Mouse (Mus musculus) liver, embryonic 16.5 days (tissue): Measurements from ENCODE around the gene Alg9. TPM values are rescaled to one million over a fixed set of nuclear protein-coding genes. Genes with fewer than 3 reads are reported as not detected.
"Not testable (repeated sequence)": the region's sequence is repeated elsewhere in the genome, so short reads cannot be mapped to it uniquely, and the experiment has no call there.

Experiments used
- ATAC-seq: fragments of 200-750 bp; cut with Nextera tagmentation; 2 replicates; pipeline ENCODE4 v1.8.0; 2017; ENCODE audit warnings: low read depth, mild to moderate bottlenecking, moderate number of reproducible peaks, moderate library complexity
- H3K27ac ChIP-seq: fragments of 300-500 bp; sonication (generic); 2 replicates; pipeline ENCODE4 v1.5.1; 2014; ENCODE audit warnings: mild to moderate bottlenecking, low read length
- H3K27me3 ChIP-seq: fragments of 300-500 bp; sonication (generic); 2 replicates; pipeline ENCODE4 v1.6.1; 2014; ENCODE audit warnings: low read depth, low read length, mixed read lengths; ENCODE audit not compliant: control insufficient read depth, insufficient read depth
- H3K36me3 ChIP-seq: fragments of 300-500 bp; sonication (generic); 2 replicates; pipeline ENCODE4 v1.6.1; 2014; ENCODE audit warnings: mild to moderate bottlenecking; ENCODE audit not compliant: control insufficient read depth, insufficient read depth
- H3K4me1 ChIP-seq: fragments of 300-500 bp; sonication (generic); 2 replicates; pipeline ENCODE4 v1.6.1; 2014; ENCODE audit warnings: low read depth, low read length, mixed read lengths; ENCODE audit not compliant: control insufficient read depth
- H3K4me2 ChIP-seq: fragments of 300-500 bp; sonication (generic); 2 replicates; pipeline ENCODE4 v1.6.1; 2014; ENCODE audit warnings: low read depth, low read length, mixed read lengths
- H3K4me3 ChIP-seq: fragments of 300-500 bp; sonication (generic); 2 replicates; pipeline ENCODE4 v1.5.1; 2014; ENCODE audit warnings: low read depth, mild to moderate bottlenecking, low read length
- H3K9ac ChIP-seq: fragments of 300-500 bp; sonication (generic); 2 replicates; pipeline ENCODE4 v1.6.1; 2014; ENCODE audit warnings: low read depth, low read length
- H3K9me3 ChIP-seq: fragments of 300-500 bp; sonication (generic); replicated peaks from 2 replicates; pipeline ENCODE4 v1.6.1; 2016; ENCODE audit warnings: low read length; ENCODE audit not compliant: control insufficient read depth
- WGBS: fragments of 180-500 bp; shearing (Covaris S2); extraction: QIAGEN DNeasy Blood & Tissue Kit; methylation state at CpG from one replicate; pipeline ENCODE4 v1.1.7; 2014; ENCODE audit not compliant: insufficient replicate concordance; 5-methylcytosine and 5-hydroxymethylcytosine counted together
- polyA plus RNA-seq: library from polyadenylated mRNA; unstranded; fragments of >200 nt; fragmentation: Nextera tagmentation; extraction: Ambion mirVana; gene quantifications from 2 replicates; pipeline ENCODE4 v1.2.1, GENCODE M21; 2015

Gene Alg9
- polyA plus RNA-seq, 1 experiment from 2014 or later, result 13.2 TPM

DNA sequence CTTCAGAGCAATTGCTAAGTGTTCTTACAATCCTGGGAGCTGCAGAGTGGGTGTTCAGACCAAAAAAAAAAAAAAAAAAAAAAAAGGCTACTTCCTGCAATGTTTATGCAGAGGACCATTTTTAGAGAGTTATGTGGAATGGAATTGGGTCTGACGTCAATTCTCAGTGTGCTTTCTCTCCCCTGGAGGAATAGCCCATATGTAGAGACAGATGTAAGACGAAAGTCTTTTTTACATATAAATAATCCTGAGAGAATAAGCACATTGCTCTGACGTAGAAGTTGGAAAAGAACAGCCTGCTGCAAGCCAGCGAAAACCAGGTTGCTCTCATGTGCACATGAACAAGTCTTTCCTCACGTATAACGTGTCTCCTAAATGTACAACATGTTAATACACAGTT lies 44.9 kb downstream of the Alg9 start:
- Histone ChIP-seq H3K9ac (no peak overlapping the region), H3K27me3 (no peaks in the 10 kb centered on the region), H3K9me3 (no peaks in the 10 kb centered on the region), H3K27ac (no peak overlapping the region), H3K4me1 (peaks cover 40% of the 10 kb centered on the region), H3K36me3 (peaks cover 8% of the 10 kb centered on the region), H3K4me3 (no peak overlapping the region), H3K4me2 (no peak overlapping the region)
- 84% methylated on average over 6 of the region's 6 CpGs for WGBS
- ATAC-seq, result no peak

DNA sequence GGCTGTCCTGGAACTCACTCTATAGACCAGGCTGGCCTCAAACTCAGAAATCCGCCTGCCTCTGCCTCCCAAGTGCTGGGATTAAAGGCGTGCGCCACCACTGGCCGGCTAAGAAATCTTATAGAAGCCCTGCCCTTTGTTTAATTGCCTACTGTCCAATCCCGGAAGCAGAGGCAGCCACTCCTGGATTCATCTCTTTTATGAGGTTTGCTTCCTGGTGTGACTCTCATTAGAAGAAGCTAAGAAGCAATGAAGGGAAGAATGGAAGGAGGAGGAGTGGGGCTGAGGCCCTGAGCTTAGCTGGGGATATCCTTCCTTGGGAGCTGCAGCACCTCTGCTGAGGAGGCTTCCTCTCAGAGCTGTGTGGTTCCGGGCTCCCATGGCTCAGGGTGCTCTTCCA lies 46.8 kb downstream of the Alg9 start:
- Histone ChIP-seq H3K9me3 (no peaks in the 10 kb centered on the region), H3K4me1 (peaks cover 41% of the 10 kb centered on the region), H3K4me3 (no peak overlapping the region), H3K36me3 (peaks cover 5% of the 10 kb centered on the region; the same call in 1 of the 2 replicates), H3K27me3 (no peaks in the 10 kb centered on the region), H3K4me2 (no peak overlapping the region), H3K9ac (0 out of 2 replicates have a peak overlapping the region, but pooled peaks have one; percentile 18), H3K27ac (peak overlapping the region; percentile 49; the same call in 1 of the 2 replicates)
- no peak for ATAC-seq
- 91% methylated on average over 6 of the region's 6 CpGs for WGBS

DNA sequence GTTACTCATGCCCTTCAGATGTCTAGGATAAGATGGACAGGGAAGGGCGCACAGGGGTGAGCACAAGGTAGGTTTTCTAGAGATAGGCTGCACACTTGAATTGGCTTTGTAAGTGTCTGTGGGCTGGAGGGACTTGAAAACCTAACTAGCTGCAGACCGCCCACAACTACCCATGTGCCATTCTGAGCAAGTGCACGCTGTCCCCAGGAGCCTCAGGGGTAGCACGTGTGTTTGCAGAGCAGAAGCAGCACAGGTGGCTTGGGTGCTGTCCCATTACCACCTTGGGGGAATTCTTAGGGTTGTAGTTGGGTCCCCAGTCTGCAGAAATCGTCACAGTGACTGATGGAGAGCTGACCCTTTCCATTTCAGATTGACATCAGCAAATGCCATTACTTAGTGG lies 47.4 kb downstream of the Alg9 start:
- Histone ChIP-seq H3K4me2 (no peak overlapping the region), H3K9ac (no peak overlapping the region), H3K27me3 (no peaks in the 10 kb centered on the region), H3K36me3 (peaks cover 3% of the 10 kb centered on the region; the same call in 1 of the 2 replicates), H3K4me3 (no peak overlapping the region), H3K4me1 (peaks cover 36% of the 10 kb centered on the region), H3K9me3 (no peaks in the 10 kb centered on the region), H3K27ac (peak overlapping the region; percentile 49; the same call in 1 of the 2 replicates)
- WGBS, result 90% methylated on average over 5 of the region's 5 CpGs
- ATAC-seq, result no peak

DNA sequence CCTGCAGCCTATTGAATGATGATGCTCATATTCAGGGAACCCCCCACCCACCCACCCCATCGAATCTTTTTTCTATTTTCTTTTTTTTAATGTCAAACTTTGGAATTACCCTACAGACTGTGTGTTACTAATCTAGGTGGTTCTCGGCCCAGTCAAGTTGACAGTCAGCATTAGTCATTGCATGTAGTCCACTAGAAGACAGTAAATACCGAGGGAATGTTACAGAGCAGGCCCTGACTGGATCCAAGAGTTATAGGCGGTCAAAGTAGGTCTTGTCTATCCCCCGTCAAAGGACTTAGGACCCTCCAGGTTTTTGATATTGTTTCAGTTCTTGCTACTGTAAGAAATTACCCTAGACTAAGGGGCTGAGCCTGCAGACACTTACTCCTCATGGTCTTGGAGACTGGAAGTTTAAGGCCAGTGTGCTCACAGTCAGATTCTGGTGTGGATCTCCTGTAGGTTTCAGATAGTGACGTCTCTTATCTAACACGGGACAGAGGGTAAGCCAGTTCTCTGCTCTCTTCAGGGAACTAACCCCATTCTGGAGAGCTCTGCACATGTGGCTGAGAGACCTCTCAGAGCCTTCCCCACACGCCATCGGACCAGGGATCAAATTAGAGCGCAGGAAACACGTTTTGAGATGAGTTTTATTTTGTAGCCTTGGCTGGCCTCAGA lies 49.1 kb downstream of the Alg9 start:
- Histone ChIP-seq H3K36me3 (peaks cover 3% of the 10 kb centered on the region; the same call in 1 of the 2 replicates), H3K4me2 (peak overlapping the region; percentile 68), H3K9me3 (no peaks in the 10 kb centered on the region), H3K9ac (peak overlapping the region; percentile 59), H3K4me1 (peaks cover 32% of the 10 kb centered on the region), H3K27me3 (no peaks in the 10 kb centered on the region), H3K27ac (peak overlapping the region; percentile 96), H3K4me3 (peak overlapping the region; percentile 32)
- peak; percentile 99 for ATAC-seq
- WGBS, result 31% methylated on average over 11 of the region's 11 CpGs

DNA sequence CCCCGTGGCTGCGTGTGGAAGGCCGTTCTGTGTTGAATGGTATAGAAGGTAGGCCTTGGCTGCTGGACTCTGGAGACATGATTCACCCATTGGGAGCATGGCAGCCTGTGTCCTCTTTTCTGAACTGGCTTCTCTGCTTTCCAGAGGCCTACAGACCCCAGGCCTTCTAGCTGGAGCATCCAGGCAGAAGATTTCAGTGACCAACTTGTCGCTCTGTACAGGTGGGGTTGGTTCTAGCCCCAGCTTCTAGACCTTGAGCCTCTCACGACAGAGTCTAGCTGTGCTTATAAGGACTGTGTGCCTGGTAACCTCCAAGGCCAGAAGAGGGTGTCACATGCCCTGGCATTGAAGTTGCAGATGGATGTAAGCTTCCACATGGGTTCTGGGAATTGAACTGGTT lies 56.7 kb downstream of the Alg9 start:
- Histone ChIP-seq H3K4me1 (peaks cover 25% of the 10 kb centered on the region), H3K27ac (peak overlapping the region; percentile 38; the same call in 1 of the 2 replicates), H3K4me3 (no peak overlapping the region), H3K9ac (no peak overlapping the region), H3K9me3 (no peaks in the 10 kb centered on the region), H3K27me3 (no peaks in the 10 kb centered on the region), H3K4me2 (no peak overlapping the region), H3K36me3 (no peaks in the 10 kb centered on the region)
- ATAC-seq, result no peak
- WGBS, result 85% methylated on average over 5 of the region's 5 CpGs

DNA sequence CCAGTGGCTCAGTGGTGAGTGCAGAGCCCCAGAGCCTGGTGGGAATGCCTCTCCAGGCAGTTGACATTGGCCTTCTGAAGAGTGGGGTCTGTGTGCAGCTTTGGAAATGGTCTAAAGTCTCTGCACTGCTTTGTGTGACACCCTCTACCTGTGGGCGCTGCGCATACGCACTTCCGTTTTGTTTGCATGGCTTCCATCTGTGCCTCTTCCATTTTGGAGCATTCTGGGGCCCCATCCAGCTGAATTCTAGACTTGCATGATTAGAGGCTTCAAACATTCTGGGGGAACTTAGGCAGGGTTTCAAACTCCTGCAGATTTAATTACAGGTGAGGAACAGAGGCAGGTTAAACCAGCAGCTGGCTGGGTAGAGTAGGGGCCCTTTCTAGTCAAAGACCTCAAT lies 57.3 kb downstream of the Alg9 start:
- no peaks in the 10 kb centered on the region for H3K27me3 ChIP-seq
- H3K9ac ChIP-seq, result 0 out of 2 replicates have a peak overlapping the region, but pooled peaks have one; percentile 12
- H3K9me3 ChIP-seq, result no peaks in the 10 kb centered on the region
- no peak overlapping the region for H3K4me3 ChIP-seq
- H3K4me2 ChIP-seq, result no peak overlapping the region
- peak overlapping the region; percentile 10; the same call in 1 of the 2 replicates for H3K27ac ChIP-seq
- 98% methylated on average over 4 of the region's 4 CpGs for WGBS
- H3K36me3 ChIP-seq, result no peaks in the 10 kb centered on the region
- no peak for ATAC-seq
- H3K4me1 ChIP-seq, result peaks cover 24% of the 10 kb centered on the region

DNA sequence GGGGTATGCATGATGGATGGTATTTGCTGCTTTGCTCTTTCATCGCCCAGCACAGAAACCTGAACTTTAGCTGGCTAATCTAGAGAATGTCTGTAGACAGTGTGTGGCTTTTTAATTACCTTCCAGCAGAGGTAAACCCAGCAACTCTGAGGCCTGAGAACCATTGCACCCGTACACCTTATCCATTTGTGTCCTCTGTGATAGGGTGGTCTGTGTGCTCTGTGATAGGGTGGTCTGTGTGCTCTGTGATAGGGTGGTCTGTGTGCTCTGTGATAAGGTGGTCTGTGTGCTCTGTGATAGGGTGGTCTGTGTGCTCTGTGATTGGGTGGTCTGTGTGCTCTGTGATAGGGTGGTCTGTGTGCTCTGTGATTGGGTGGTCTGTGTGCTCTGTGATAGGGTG lies 57.8 kb downstream of the Alg9 start:
- 46% methylated on average over 2 of the region's 2 CpGs for WGBS
- not testable (repeated sequence) for H3K27me3 ChIP-seq, H3K9me3 ChIP-seq, H3K4me3 ChIP-seq, H3K4me2 ChIP-seq, H3K36me3 ChIP-seq
- H3K4me1 ChIP-seq, result peaks cover 24% of the 10 kb centered on the region
- peak overlapping the region; percentile 10; the same call in 1 of the 2 replicates for H3K27ac ChIP-seq
- 0 out of 2 replicates have a peak overlapping the region, but pooled peaks have one; percentile 12 for H3K9ac ChIP-seq
- ATAC-seq, result peak; percentile 60

DNA sequence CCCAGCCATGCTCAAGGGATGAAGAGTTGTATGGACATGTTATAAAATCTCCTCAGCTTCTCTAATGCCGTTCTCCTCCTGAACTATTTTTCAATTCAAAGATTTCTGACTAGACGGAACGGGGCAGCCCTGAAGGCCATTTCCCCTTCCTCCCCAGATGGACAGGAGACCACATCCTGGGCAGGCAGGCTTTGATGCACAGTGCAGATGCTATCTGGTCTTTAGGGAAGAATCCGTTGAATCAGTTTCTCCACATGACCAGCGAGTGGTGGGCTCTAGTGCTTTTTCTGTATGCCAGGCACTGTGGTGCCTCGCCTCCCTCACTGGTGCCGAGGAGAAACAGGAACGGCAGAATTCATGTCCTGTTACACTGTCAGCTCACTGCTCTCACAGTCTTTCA lies 59.0 kb downstream of the Alg9 start:
- Histone ChIP-seq H3K27ac (peak overlapping the region; percentile 31; the same call in 1 of the 2 replicates), H3K4me1 (peaks cover 24% of the 10 kb centered on the region), H3K4me3 (no peak overlapping the region)

DNA sequence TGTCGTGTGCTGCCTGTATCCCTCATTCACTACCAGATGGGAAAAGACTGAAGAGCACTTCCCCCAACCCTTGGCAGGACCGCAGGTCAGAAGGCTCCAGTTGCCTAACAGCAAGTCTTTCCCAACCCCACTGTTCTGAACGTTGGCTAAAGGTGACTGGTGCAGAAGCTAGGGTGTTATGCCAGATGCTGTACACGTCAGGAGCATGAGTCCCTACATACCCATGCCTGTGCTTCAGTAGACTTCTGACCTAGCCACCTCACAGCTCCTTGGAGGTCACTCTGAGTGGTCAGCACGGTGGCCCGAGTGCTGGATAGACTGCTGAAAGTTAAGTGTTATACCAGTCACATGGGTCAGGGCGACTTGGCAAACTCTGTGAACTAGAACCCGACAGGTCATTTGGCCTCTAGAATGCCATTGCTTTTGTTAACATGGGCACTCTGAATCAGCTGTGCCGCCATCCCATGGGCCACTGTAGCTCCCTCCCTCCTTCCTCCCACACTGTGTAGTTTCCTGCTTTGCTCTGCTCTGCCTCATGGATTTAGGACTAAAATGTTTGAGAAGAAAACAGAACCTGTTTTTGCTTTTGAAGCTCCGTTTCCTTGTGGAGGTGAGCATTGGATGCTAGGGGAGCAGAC lies 60.4 kb downstream of the Alg9 start:
- no peak overlapping the region for H3K4me3 ChIP-seq
- H3K27me3 ChIP-seq, result no peaks in the 10 kb centered on the region
- 0 out of 2 replicates have a peak overlapping the region, but pooled peaks have one; percentile 12 for H3K9ac ChIP-seq
- no peak overlapping the region for H3K4me2 ChIP-seq
- peak; percentile 66 for ATAC-seq
- H3K27ac ChIP-seq, result peak overlapping the region; percentile 25; the same call in 1 of the 2 replicates
- H3K4me1 ChIP-seq, result peaks cover 24% of the 10 kb centered on the region
- H3K36me3 ChIP-seq, result no peaks in the 10 kb centered on the region
- H3K9me3 ChIP-seq, result no peaks in the 10 kb centered on the region
- 75% methylated on average over 10 of the region's 10 CpGs for whole genome bisulfite sequencing

More for the DNA sequence above, 59.0 kb downstream of the Alg9 start:
- Histone ChIP-seq H3K9me3 (no peaks in the 10 kb centered on the region), H3K4me2 (no peak overlapping the region), H3K9ac (no peak overlapping the region), H3K27me3 (no peaks in the 10 kb centered on the region), H3K36me3 (no peaks in the 10 kb centered on the region)
- ATAC-seq, result no peak
- WGBS, result 45% methylated on average over 8 of the region's 8 CpGs
